Mouse (Mus musculus): ENCODE measurements around the gene Gm11555.
"Not testable (repeated sequence)": the region's sequence is repeated elsewhere in the genome, so short reads cannot be mapped to it uniquely, and the experiment has no call there.

Gm11555 gene

GRCm38 (mm10) chr11:99603208-99603607 lies 46.8 kb downstream of the Gm11555 start, which contains the start of gene Gm11938:
Gm11938 (minus strand) TSS chr11:99603308.
- not testable (repeated sequence) for DNase-seq (ENCODE audit: low read depth, low spot score)
